Mouse (Mus musculus) retina, adult 2 months (tissue): ENCODE results near the gene Cyp11a1.

Experiments used
- DNase-seq: peaks from one replicate; pipeline ENCODE4 v3.0.0-alpha.2; 2012; ENCODE audit warnings: low read depth, low spot score

Gene Cyp11a1

DNA sequence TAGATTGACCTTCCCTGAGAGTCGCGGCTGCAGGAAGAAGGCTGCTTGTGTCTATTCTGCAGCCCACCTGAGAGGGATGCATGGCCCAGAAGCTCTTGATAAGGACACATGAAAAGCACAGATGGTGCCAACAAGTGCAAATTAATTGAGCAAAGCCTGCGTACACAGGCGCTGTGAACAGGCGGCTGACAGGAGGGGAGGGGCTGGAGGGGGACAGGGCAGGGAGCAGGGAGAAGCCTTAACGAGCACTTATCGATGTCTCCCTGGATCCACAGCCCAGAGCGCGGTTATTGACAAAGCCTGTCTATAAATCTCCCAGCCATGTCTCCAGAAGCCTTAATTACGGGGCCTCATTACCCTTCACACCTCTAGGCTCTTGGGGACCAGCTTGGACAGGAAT is 38.6 kb downstream of the Cyp11a1 start:
- DNase-seq: no peak

DNA sequence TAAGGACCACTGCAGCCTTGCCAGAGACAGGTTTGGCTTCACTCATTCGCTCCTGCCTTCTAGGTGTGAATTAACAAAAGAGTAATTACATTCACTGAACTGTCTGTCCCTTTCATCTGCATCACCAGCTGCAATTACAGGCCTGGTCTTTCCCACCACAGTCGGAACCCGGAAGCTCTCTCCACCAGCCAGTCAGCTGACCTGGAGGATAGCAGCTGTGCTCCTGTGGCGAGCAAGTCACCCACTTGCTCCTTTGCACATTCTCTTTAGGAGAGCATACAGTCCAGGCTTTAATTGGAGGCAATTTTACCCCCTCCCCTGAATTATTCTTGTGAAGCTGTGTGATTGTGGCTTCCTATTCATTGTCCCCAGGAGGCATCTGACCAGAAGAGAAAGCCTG is 39.4 kb downstream of the Cyp11a1 start:
- no peak for DNase-seq

DNA sequence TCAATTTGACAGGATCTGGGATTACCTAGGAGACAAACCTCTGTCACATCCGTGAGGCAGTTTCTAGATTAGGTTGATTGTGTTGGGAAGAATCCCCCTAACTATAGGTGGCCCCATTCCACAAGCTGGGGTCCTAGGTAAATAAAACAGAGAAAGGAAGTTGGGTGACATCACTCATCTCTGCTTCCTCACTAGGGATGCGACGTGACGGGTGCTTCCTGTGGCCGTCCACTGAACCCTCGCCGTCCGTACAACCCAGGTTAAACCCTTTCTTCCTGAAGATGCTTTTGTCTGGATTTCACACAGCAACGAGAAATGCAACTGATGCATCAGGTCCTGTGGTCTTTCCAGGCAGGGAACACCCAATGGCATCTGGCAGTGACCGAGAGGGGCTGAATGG is 40.9 kb downstream of the Cyp11a1 start:
- DNase-seq: no peak

DNA sequence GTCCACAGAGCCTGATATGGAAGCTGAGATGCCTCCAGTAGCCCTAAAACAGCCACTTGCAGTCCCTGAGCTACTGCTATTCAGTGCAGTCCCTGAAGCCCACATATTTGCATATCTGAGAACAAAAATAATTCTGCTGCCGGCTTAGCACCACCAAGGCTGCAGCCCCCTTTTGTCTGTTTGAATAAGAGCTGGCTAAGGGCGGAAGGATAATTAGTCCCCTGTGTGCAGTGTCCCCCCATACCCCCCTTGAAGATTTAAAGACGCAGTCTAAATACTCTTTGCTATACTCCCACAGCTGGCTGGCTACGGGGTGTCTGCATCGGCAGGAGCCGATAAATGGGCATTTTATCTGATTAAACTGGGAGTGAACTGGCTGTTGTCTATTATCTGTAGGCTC is 42.4 kb downstream of the Cyp11a1 start:
- no peak for DNase-seq

DNA sequence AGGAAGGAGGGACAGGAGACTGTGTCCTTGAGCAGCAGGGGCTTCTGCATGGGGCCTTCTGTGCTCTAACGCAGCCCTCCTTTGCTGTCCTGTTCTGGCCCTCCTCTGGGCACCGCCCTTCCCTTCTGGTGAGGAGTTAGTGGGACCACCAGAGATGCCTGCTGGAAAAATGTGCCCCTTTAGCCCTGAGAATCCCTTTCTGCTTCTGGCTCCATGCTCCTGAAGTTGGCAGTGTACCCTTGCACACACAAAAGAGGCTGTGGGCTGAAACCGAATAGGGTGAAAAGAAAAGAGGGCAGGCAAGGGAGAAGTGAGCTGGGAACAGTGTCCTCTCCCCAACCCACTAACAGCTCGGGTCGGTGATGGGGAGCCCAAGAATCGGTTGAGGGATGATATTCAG is 43.0 kb downstream of the Cyp11a1 start:
- no peak for DNase-seq

DNA sequence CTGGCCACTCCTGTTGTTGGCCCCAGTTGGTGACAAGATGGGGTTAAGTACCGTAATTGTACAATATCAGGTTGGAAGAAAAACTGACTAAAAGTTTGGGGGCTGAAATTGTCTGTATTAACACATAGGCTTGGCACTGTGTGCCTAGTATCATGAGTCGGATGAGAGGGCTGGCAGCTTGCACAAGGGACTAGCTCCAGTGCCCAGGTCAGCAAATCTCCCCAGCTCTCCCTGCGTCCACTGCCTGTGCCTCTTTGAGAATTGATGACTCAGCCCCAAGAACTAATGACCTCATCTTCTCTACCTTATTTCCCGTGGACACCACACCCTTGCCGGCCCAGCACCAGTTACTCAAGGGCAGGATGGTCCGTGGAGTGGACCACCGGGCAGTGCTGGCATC is 43.6 kb downstream of the Cyp11a1 start:
- no peak for DNase-seq

DNA sequence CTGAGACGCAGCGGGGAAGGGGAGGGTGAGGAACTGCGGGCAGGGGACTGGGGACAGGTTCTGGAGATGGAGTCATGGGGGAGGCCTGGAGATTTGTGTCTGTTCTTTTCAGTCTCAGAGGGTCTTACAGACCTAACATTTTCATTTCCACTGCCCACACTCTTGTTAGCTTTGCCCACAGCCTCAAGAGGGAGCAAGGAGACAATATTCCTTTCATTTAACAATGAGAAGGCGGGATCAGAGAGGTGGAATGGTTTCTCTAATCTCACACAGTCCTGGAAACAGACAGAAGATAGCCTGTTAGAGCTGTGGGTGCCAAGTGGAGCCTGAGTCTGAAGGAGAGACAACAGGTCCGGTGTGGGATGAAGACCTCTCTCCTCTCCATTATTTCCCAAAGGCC is 45.7 kb downstream of the Cyp11a1 start:
- DNase-seq: no peak

DNA sequence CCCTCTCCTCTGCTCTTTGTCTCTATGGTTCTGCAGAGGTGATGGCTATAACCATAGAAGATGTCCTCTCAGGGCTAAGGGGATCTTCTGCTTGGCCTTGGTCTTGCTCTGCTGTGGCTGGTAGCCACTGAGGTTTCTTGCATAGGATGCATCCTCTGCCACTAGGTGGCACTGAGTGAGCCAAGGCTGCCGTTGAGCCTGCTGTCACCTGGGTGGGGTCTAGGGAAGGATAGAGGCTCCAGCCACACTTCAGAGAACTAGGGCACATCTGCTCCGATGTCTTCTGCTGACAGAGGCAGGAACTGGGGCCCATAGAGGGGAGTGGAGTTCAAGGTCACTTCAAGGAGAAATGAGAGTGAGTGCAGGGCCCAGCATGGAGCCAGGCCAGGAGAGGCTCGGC is 46.9 kb downstream of the Cyp11a1 start:
- DNase-seq: no peak

DNA sequence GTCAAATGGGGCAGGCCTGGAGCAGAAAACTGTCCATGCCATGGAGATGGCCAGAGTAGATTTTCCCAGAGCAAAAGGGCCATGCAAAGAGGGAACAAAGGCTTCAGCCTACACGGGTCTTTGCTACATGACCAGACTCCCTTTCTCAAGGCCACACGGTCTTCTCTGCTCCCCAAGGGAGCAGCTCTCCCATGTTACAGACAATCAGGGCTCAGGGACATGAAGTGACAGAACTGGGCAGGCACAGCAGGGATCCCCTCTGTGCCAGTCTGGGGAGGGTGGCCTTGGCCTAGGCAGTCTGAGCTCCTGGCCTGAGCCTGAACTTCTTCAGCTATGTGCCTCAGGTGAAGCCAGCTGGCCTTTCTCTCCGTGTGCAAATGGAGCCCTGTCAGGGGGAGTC is 47.3 kb downstream of the Cyp11a1 start:
- no peak for DNase-seq

DNA sequence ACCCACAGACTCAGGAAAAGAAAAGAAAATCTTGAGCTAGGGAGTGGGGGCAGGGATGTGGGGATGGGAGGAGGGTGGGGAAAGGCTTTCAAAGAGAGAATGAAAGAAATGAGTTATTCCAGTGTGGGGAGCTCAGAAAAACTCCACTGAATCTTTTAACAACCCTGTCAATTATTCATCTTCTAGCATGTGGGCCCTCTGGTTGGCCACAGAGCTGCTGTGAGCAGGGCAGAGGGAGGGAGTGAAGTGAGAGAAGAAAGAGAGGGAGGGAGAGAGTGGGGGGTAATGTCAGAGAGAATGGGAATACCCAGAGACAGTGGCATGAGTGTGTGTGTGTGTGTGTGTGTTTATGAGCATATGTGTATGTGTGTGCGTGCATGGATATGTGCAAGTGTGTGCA is 47.8 kb downstream of the Cyp11a1 start:
- no peak for DNase-seq

DNA sequence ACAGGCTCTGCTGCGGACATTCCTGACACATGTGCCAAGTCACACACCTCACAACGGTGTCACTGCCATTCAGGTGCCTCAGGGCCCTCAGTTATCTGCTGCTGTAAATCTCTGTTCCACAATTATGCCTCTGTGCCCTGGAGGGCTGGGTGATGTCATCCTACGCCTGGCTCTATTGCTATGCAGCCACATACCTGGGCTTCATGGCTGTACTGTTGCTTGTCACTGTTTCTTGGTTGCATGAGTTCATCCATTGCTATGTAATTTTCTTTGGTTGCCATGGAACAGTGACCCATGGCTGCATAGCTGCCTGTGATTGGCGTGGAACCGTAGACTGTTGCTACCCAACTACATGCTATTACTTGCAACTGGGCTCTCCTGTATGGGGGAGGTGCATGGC is 49.5 kb downstream of the Cyp11a1 start:
- DNase-seq: no peak

DNA sequence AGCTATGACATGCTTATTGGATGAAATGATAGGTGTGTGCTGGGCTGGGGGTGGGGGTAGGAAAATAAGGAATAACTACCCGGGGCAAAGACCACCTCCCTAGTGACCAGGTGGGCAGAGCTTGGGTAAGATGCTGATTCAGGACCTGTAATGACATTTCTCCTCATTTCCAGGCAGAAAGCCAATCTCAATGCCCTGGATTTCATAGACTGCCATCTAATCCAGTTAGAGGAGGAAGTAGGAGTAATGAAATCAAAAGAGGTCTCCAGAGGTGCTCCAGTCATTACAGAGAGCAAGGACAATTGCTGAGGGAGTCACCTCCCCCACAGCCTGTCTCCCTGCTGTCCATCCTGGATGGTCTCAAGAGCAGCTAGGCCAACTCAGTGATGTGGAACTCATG is 53.7 kb downstream of the Cyp11a1 start:
- no peak for DNase-seq

DNA sequence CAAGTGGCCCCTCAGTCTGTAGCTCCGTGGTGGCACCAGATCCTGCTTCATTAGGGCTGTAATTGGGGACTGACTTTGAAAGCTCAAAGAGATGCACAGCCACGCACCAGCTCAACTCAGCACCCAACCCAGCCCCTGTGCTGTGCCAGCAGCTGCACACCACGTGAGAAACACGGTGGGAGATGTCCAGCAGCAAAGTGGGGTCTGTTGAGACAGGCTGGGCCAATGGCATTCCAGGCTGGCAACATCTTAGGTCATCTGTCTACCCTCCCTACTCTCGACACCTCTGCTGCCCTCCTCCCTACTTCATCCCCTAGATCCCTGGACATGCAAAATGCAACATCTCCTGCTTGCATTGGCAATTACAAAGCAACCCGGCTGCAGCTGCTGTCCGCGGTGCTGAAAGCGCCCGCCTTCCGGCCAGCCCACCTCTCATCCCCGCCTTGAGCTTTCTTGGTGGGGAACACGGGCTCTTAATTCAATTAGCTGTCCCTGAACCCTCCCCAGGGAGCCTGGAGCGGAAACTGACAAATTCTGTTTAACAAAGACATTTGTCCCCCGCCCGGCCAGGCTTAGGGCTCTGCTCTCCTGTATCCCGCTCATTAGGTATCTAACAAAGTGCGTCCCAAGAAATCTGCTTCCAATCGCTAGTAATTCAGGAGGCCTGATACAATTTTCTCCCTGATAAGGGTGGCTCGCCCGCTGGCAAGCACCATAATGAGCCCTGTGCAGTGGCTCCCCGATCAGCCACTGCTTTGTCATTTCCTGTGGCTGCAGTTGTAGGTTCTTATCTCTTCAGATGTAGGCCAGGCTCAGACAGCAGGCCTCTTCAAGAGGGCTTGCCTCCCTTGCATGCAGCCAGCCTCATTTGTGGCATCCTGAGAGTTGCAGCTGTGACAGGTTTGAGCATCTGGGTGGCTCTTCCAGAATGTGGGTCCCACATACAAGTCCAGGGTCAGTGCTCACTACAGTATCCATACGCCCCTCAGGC is 54.8 kb downstream of the Cyp11a1 start:
- no peak for DNase-seq

DNA sequence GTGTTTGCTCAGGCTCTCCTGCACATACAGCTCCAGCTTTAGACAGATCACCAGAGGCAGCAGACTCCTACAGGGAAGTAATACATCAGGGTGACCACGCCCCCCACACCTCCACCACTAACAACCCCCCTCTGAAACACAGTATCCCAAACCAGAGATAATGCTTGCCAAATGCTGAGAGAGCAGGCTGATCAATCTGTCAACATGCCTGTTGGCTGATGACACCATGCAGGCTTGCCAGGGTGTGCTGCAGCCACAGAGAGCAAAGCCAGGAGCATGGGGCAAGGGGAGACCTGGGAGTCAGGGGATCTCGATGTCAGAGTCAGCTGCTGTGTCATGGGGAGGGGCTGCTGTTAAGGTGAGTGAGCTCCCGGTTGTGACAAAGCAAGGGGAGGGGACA is 57.3 kb downstream of the Cyp11a1 start, which contains the start of gene Stra6:
Gene Stra6 (plus strand): TSS at position 258 of the 400 bp plus-strand sequence.
- DNase-seq: no peak

DNA sequence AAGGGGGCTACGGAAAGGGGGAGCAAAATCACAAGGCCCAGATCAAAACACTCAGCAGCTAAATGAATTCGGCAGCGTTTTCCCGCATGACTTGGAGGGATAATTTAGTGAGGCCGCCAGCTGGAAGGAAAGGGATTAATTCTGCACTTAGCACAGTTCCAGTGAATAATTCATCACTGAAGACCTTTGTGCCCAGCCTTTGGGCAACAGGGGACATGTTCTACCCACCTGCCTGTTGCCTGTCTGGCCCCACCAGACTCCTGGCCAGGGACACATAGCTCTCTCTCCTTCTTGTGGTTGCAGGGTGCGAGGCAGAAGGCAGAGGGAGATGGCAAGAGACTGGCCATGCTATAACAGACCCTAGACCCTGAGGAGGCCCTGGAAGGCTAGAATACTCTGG is 59.3 kb downstream of the Cyp11a1 start:
- no peak for DNase-seq

DNA sequence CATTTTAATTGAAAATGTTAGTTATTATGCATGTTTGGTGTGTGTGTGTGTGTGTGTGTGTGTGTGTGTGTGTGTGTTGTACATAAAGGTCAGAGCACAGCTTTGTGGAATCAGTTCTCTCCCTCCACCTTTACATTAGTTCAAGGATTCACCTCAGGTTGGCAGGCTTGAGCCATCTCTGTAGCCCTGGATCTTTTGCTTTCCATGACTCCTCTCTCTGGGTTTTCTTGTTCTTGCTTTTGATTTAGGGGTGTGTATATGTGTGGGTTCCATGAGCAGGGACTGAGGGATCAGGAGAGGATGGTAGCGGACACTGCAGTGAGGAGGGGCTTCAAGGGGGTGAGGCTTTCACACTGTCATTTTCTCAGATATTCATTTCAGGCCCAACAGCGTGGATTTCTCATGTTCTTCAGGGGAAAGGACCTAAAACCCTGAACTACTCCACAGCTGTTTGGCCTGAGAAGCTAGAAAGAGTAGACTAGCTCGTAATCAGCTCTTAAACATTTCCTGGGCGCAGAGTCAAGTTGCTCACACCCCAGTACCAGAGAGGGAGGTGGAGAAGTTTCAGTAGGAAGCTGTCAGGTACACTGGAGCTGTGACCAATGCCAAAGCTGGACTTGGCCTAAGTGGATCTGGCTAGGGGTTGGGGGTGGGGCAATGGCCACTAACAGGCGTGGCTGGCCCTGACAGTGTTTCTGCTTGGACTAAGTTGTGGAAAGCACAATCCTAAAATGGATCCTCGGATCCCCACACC is 59.9 kb downstream of the Cyp11a1 start:
- no peak for DNase-seq

DNA sequence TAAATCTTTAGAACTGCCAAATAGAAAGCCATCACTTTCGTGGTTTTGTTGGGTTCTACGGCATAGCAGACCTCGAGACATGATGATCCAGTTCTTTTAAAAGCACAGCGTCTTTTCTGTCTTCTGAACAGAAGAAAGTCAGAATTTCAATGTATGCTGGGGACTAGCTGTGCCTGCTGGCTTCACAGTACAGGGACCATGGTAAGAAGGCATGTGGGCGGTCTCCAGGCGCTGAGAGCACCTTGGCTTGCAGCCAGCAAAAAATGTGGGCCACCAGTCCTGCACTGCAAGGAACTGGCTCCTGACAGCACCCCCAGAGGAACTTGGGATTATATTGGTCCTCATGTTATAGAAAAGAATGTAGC is 60.5 kb downstream of the Cyp11a1 start:
- DNase-seq: no peak

DNA sequence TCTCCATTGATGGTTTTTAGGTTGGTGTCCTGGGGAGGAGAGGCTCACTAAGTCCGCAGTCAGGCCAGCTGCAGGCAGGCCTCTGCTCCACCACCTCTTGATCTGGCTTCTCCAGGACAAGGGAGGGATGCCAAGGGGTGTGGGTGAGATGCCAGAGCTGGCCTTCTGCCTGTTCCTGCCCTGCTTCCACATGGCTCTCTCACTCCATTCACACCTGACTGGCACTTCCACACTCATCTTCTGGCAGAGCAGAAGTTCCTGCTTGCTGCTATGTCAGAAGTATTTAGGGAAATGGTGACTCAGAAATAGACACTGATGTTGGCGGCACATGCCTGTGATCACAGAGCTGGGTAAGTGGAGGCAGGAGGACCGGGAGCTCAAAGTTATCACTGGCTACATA is 61.3 kb downstream of the Cyp11a1 start:
- no peak for DNase-seq

DNA sequence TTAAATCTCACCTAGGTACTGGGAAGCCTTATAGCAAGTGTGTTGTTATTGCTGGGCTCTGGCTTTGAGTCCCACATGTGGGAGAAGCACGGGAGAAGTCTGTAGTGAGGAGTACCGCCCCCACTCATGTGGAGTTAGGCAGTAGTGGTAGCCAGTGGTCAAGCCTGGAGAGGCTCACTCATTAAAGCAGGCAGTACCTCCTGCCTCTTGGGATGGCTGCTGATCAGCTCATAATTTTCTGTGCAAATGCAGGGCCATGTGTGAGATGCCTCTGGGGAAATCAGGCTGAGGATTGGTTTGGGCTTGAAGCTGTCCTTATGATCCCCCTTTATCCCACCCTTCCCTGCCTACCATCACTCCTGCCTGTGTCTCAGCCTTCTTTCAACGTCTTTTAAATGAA is 68.3 kb downstream of the Cyp11a1 start:
- no peak for DNase-seq
